Mouse (Mus musculus) natural killer cell, adult 2 months (primary cell): ENCODE data around the gene Ankdd1a.

Experiments
- DNase-seq, 2 experiments: peaks; one replicate each; pipeline ENCODE4 v3.0.0; 2022; ENCODE audit warnings: low spot score in 2 of 2

The Ankdd1a gene

DNA sequence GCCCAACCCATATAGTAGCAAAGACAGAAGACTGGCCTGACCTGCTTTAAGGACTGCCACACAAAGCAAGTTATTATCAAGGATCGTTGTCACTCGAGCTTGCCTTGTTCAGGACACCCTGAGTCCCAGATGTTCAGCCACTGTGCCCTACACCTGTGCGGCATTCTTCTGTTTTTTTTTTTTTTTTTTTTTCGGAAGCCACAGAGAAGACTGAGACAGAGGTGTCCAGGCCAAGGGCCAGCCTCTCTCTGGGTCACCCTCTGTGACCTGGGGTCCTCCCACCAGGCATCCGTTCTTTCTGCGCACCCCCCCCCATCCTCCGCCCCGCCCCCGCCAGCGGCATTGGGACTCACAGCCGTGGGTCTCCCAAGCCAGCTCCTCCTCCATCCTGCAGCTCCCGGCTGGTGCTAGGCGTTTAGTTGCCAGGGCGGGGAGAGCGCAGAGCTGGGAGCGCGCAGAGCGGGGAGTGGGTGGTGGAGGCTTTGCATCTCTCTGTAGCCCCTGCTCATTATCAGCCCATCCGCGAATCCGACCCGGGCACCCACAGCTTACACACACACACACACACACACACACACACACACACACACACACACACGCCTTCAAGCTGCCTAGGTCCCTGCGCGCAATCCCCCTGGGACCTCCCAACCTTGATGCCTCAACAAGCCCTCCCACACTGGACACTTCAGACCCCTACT lies at the start of gene Ankdd1a:
Gene Ankdd1a (minus strand): TSS at position 387 of the 698 bp plus-strand sequence.
- DNase-seq = no peak

DNA sequence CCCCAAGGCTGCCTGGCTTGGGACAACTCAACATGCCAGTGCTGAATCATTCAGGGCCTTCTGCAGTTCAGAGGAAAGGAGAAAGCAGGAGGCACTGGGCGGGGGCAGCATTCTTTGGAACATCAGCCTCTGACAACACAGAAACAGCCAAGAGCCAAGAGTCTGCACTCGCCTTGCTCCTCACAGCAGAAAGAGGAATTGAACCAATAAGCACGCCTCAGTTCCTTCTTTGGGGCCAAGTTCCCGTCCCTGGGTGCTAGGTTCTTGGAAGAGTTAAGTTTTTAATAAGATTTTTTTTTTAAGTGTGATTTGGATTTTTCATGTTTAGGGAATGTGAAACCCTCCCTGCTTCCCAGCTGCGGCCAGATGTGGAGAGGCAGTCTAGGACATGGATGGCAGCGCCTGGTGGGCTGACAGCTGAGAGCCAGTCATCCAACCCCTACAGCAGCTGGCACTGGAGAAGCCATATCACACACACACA lies 49.5 kb upstream of the Ankdd1a start:
- no peak for DNase-seq

DNA sequence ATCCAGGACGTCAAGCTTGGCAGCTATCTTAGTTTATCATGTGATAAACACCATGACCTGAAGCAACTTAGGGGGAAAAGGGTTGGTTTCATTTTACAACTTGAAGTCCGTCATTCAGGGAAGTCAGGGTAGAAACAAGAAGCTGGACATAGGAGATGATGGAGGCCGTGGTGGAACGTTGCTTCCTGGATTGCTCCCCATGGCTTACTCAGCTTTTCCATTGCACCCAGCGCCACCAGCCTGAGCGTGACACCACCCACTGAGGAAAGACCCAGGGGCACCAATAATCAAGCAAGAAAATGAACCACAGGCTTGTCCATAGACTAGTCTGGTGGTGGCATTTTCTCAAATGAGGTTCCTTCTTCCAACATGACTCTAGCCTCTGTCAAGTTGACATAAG lies 48.8 kb upstream of the Ankdd1a start:
- no peak for DNase-seq

DNA sequence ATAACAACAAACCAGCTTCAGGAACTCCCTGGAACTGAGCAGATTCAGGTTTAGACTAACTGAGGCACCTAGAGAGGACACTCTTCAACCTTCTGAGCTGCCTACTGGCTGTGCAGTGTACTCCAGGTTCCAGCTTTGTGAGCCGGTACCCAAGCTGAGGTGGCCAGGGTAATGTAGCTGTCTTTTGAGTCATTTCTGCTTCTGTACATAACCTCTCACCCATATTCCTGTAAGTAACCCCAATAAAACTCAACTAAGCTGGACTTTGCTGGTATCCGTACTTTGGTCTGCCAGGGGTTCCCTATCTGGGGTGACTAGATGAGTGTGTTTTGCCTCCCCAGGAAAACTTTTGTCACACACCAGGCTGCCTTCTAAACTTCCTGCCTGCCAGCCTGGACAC lies 44.7 kb upstream of the Ankdd1a start:
- no peak for DNase-seq

DNA sequence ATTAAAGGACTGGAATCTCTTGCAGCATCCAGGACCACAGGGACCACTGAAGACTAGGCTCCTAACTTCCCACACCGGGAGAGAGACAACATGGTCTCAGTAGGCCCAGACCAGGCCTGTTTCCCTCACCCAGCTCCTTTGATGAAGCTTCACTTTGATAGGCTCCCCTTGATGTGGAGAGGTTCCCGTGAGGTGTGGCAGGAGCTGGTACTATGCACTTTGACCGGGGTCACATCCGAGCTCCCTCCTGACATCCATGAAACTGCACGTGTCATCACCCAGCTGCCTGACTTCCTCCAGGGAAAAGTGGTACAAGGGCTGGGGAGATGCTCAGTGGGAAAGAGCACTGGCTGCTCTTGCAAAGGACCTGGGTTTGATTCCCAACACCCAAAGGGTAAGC lies 43.1 kb upstream of the Ankdd1a start:
- DNase-seq = no peak

DNA sequence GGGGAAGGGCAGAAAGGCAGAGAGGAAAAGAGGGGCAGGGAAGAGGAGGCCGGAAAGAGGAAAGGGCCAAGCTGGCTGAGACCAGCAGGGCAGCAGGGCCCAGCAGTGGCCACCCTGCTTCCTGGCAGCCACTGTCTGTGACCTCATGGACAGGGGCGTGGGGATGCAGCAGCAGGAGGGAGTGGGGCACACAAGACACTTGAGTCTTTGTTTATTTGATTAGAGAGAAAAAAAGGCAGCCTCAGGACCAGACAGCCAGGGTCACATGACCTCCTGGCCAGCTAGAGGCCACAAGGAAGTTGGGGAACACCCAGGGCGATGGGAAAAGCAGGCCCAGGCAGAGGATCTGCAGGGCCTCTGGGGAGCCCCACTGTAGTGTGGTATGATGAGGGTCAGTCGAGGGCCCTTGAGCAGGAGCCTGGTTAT lies 42.1 kb upstream of the Ankdd1a start:
- no peak for DNase-seq

DNA sequence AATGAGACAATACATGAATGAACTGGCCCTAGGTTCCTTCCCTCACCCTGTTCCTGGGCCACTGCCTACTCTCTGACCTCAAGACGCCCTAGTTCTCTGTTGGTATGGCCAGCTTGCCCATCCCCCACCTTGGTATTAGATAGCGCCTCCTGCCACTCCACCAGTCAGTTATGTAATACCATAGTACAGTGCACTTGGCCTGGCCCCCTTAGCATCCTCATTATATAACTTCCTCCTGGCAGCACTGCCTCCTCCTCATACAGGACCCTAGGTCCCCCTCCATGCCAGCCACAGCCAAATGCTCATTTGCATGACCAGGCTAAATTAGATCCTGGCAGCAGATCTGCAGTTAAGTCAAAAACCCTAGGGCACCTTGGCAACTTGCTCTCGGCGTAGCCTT lies 41.0 kb upstream of the Ankdd1a start:
- no peak for DNase-seq

DNA sequence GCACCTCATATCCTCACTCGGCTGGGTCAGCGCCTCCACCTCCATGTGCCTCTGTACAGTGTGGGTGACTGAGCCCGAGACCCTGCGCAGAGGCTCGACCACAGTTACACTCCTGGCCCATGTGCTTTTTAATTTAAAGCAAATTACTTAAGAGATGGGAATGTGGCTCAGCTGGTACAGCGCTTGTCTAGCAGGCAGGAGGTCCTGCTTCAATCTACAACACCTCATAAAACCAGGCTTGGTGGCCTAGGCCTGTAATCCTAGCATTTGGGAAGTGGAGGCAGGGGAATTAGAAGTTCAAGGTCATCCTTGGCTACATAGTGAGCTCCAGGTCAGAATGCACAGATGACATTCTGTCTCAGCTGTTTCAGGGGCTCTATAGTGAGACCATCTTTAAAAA lies 38.8 kb upstream of the Ankdd1a start:
- no peak for DNase-seq

DNA sequence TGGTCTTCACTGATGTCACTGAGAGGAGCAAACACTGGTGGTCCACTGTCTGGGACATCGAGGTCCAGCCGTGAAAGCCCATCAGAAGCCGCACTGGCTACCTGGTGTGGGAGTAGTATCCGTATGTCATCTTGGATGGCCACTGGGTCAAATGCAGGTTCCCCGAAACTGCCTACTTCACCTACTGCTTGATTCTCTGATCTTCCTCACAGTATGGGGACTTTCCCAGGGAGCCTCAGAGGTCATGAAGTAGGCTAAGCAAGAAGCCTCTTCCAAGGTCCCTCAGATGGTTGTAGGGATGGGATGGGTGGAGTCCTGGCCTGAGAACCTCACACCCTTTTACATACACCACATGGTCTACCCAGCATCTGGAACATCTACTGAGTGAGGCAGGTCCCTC lies 37.0 kb upstream of the Ankdd1a start:
- DNase-seq = no peak

DNA sequence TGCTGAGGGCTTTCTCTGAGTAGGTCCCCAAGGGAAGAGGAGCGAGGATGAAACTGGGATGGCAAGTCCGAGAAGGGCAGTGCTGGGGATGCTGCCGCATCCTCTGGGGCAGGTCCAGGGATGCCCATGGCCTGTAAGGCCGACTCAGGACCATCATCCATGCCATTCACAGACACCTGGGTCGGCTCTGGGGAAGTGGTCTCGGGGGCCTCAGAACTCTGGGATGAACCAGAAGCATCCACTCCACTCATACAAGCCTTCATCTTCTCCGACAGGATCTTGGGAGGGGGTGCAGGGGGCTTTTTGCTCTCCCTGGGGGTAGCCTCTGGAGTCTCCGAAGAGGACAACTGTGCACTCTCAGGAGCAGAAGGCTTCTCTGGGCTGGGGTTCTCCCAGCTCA lies 36.4 kb upstream of the Ankdd1a start:
- DNase-seq = no peak

DNA sequence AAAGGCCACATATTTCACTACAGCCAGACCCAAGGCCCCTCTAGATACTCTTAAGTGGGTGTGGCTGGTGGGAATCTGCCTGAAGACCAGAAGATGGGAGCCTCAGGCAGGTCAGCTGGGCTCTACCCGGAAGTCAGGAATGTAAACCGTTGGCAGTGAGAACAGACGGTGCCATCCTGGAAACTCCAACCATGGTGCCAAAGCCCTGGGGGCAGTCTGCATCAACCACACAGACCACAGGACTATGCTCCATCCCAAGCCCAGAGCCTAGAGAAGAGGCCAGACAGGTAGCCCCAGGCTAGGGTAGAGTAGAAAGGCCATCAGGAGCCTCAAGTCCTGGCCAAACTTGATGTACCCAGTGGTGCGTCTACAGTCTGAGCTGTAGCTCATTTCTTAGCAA lies 35.6 kb upstream of the Ankdd1a start:
- DNase-seq = no peak

DNA sequence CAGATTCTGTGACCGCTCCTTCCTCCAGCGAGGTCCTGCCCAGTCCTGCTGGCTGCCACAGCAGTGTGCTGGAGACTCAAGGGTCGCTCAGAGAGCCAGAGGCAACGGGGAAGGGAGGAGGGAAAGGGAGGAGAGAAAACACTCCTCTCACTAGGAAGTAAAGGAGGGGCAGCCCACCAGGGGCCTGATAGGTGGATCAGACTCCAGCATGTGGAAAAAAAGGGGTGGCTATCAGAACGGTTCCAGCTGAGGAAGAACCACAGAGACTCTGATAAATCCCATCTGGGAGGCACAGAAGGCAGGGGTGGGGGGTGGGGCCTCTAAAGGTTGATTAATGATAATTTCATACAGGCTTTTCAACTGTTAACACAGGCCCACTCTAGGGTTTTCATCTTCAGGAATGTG lies 35.0 kb upstream of the Ankdd1a start:
- no peak for DNase-seq

DNA sequence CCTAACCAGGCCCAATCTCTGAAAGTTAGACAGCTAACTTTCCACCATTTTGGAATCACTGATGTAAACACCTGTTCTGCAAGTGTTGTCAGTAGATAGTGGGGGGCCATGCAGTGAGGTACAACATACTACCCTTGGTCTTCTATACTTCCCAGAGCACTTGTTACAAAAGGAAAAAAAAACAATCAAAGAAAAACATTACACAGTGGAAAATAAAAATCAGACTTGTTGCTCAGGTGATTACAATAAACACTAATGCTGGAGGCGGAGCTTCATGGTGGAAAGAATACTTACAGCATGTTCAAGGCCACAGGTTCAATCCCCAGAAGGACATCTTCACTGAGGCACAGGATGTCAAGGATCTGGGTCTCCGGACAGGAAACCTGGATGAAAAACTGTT lies 32.7 kb upstream of the Ankdd1a start:
- no peak for DNase-seq

DNA sequence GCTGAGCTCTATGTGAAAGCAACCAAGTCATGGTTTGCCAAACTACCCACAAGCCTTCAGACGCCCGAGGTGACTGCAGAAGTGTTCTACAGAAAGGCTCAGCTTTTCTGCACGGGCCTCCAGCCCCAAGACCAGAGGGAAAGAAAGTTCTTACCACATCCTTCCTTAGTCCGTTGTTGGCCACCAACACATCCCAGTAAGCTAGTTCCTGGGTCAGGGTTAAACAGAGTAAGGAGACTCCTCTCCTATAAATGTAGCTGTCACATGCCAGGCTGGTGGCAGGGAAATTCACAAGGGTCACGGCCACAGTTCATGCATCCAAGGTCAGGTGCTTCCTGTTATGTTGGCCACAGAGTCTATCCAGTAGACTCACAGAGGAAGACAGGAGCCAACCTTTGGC lies 32.1 kb upstream of the Ankdd1a start:
- peak in 1 of 2 experiments; percentile 50 for DNase-seq

DNA sequence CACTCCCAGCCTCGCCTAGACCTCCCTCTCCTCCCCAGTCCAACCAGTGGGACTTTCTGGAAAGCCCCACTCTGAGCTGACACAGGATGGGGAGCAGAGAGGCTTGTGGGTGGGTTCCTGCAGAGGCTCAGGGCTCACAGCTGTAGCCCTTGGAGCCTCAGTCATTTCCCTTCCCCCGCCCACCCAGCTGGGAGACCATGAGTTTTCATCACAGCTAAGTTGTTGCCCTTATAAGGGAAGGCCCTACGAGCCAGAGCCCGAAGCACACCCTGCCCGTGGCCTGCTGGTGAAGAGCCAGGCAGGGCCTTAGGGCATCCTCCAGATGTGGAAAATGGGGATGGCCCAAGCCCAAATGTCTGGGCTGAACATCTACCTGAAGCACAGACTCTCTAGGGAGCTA lies 31.0 kb upstream of the Ankdd1a start:
- DNase-seq = peak; percentile 82 to 83

DNA sequence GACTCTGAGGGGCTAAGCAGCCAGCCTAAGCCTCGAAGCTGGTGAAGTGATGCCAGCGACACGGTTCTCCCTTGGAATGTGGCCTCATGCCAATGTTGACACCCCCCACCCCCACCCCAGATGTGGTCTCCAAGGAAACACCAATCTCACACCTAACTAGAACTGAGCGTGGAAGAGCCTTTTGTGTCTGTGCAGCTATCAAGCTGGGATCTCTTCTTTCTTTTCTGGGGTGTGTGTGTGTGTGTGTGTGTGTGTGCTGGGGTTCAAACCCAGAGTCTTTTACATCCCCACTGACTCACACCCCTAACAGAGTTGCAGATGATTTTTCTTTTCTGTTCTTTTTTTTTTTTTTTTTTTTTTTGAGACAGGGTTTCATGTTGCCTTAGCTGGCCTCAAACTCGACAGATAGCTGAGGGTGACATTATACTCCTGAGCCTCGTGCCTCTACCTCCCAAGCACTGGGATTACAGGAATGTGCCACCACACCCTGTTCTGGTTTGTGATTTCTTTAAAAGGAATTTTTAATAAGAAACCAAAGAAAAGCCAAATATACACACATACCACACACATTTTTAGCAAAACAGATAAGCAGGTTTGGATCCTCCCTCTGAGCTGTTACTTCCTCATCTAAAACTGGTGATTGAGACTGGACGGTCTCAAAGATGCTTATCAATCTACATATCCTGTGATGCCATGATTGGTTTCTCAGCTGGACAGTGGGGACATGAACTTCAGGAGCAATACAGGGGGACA lies 30.3 kb upstream of the Ankdd1a start:
- DNase-seq = peak in 1 of 2 experiments; percentile 58

DNA sequence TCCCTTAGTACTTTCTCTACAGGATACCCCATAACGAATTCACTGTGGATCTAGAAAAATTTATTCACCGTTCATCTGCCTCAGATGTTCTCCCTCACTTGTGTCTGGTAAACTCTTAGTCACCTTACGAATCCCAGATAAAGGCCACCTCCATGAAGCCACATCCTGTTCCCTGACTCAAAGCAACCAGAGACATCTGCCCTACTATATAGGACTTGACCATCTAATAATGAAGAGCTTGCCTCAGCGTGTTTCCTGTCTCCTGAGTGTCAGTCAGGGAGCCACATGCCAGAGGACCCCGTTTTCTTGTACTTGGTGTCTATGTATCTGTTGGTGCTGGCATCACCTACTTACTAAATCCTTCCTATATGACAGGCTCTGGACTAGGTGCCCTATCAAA lies 29.6 kb upstream of the Ankdd1a start:
- no peak for DNase-seq

DNA sequence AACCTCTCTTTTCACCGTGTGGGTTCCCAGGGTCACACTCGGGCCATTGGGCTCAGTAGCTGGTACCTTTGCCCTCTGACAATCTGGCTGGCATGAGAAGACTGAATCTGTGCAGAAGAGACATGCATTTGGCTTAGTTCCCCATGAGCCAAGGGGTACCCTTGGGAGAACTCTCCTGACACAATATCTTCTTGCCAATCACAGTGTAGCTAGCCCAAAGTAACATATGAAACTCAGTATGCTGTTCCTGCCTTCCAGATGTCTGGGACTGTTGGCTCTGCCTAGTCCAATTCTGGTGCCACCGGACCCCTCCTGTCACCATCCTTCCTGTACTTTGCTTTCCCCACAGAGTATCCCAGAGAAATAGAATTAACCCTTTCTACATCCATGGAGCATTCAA lies 29.1 kb upstream of the Ankdd1a start:
- no peak for DNase-seq

DNA sequence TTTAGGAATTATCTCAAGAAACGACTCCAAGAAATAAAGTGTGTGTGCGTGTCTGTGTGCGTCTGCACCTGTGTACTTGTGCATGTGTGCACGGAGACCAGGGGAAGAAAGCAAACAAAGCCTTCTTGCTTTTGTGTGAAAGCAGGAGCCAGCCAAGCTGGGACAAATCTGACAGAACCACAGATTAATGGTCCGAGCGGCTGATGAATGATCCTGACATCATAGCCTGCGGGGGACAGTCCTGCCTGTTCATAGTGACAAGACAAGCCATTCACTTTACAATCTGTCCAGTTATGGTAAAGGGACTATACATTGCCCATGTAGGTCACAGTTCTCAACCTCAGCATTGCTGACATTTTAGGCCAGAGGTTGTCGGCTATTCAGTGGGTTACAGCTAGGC lies 28.3 kb upstream of the Ankdd1a start:
- no peak for DNase-seq

DNA sequence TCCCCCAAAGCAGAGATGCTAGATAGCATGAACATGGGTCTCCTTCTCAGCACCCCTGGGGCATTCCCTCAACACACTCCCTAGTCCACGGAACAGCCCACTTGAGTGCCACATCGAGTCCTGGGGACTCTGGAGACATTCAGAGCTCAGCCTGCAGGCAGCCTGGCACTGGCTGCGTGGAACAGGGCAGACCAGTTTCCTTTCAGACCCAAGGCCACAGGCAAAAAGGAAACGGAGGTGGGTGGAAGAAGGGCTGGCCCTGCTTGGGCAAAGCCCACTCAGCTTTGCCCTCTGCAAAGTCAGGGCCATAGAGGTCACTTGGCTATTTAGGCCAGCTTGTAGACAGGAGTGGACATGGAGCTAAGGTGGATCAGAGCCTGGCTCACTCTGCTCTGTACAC lies 27.9 kb upstream of the Ankdd1a start:
- DNase-seq = no peak

DNA sequence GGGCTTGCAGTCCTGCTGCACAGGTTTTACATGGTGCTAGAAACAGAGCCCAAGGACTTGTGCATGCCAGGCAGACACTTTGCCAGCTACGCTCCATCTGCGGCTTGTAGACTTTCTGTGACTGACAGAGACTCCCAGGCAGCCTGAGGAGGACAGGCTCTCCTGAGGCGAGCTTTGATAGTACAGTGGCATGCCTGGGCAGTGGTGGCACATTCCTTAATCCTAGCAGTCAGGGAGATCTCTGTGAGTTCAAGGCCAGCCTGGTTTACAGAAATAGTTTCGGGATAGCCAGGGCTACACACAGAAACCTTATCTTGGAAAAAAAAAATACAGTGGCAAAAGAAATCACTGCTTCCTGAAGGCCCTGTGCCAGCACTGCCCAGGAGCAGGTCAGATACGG lies 27.1 kb upstream of the Ankdd1a start:
- DNase-seq = no peak

DNA sequence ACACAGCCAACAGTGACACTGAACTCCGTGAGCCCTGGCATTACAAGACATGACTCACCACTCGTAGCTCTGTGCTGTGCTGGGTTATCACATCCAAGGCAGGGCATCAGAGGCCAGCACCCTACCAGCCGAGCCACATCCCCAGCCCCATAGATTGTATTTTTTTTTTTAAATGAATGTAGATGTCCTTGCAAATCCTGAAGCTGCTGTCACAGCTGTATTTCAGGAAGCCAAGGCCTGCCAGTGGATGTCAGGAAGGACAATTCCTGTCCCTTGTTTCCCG lies 26.4 kb upstream of the Ankdd1a start:
- peak; percentile 45 to 65 for DNase-seq

DNA sequence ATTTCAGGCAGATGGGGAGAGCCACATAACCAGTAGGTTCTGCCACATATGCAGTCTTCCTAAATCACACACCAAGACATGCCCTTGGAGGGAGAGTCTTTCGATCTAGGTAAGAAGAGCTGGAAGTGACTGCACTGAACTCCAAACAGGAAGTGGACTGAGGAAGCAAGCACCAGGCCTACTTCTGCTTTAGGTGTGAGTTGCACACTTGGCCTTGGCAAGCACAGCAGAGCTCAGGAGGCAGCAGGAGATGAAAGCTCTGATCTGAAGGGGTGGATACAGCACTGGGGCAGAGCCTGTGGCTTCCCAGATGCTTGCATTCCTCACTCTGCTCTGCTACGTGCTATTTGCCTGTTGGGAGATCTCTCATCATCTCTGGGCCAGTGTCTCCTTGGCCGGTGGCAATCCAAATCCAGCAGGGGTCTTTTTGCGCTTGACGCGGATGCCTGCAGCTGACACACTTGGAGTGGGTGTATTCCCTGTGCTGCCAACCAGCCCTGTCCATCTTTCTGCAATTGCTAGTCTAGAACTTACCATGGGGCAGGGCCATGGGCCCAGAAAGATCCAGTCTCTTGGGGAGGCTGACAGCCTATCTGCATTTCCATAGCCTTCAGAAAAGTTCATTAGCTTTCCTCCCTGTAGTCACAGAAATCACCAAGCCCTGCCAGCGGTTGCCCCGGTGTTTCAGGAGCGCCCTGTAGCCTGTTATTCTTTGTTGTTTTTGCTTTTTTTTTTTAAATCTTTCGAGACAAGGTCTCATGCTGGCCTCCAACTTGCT lies 25.8 kb upstream of the Ankdd1a start:
- peak in 1 of 2 experiments; percentile 55 for DNase-seq
